ENCODE assay signal across 8 mouse cellular contexts in the genomic region with DNA sequence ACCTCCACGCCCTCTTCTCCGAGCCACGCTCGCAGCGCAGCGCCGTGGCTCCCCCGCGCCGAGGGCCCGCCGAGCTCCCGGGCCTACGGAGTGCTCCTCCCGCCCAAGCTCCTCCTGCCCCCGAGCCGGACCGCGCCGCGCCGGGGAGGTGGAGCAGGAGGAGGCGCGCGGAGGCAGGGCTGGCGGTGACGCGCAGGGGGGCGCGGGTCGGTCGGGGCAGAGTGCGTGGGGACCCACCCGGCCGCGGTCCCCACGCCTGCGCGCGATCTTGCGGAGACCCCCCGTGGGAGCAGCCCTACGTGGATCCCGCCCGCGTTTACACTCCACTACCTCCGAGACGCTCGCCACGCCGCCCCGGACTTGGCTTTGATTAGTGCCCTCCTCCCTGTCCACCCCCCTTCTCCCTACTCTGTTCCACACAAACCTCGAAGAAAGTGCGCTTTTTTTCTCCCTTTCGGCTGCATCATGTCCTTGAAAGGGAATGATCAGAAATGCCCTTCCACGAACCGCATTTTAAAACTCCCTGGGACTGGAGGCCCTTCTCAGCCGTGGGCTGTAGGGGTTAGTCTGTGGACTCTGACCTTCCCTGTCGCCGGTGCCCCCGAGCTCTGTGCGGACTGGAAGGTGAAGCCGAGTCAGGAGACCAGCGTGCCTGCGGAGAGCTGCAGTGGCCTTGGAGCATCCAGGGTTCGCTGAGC. TPM values are rescaled to one million over a fixed set of nuclear protein-coding genes. Genes with fewer than 3 reads are reported as not detected.
DNase-seq lines count a peak whose midpoint lies in the region; ATAC-seq and TF ChIP-seq lines count a peak whose summit lies in the region.

A gene (minus strand): TSS at position 623 of the 698 bp plus-strand sequence.

- TF ChIP-seq POLR2A in liver, adult 2 months (IDR thresholded peaks at IDR 0.05; ENCODE audit: extremely low read depth, insufficient read depth, low read length), result 0 out of 2 replicates have a peak, but pooled peaks have one; percentile 25

- H3K27ac ChIP-seq in layer of hippocampus, adult 2 months, result peak within 1 kb of the TSS; percentile 43; the same call in 1 of the 2 replicates
- H3K27ac ChIP-seq in intestine, postnatal 0 days (ENCODE audit: low read depth, low read length), result peak within 1 kb of the TSS; percentile 46
- H3K27ac ChIP-seq in liver, adult 2 months (replicated peaks; ENCODE audit: insufficient read depth, low read depth, low read length), result peak within 1 kb of the TSS; percentile 39; the same call in 1 of the 2 replicates
- H3K27ac ChIP-seq in neural tube, embryonic 11.5 days (ENCODE audit: low read depth, low read length), result no peak within 1 kb of the TSS

- WGBS in intestine, postnatal 0 days, result under 1% methylated on average over 64 of the region's 66 CpGs
- 1% methylated on average over 57 of the region's 66 CpGs for WGBS in liver, adult 2 months
- under 1% methylated on average over 41 of the region's 66 CpGs for WGBS in neural tube, embryonic 11.5 days

- H3K9ac ChIP-seq in intestine, postnatal 0 days (ENCODE audit: low read depth, low read length), result peak within 1 kb of the TSS; percentile 66
- peak within 1 kb of the TSS; percentile 85 for H3K9ac ChIP-seq in liver, adult 2 months (ENCODE audit: low read depth, low read length)
- H3K9ac ChIP-seq in neural tube, embryonic 11.5 days (ENCODE audit: low read length), result peak within 1 kb of the TSS; percentile 85

- no peaks in the 10 kb centered on the region for H3K79me2 ChIP-seq in liver, adult 2 months (ENCODE audit: control insufficient read depth, insufficient read depth, low read length)

- H3K4me3 ChIP-seq in layer of hippocampus, adult 2 months, result peak within 1 kb of the TSS; percentile 63
- H3K4me3 ChIP-seq in intestine, postnatal 0 days (ENCODE audit: low read depth, low read length), result peak within 1 kb of the TSS; percentile 82
- H3K4me3 ChIP-seq in liver, adult 2 months (ENCODE audit: insufficient read depth, low read depth, low read length), result peak within 1 kb of the TSS; percentile 86
- peak within 1 kb of the TSS; percentile 76 for H3K4me3 ChIP-seq in neural tube, embryonic 11.5 days (ENCODE audit: low read depth, low read length)

- DNase-seq in layer of hippocampus, adult 2 months (ENCODE audit: low spot score in 2 of 2), result peak; percentile 8 to 11
- no peak for DNase-seq in layer of hippocampus, adult 9-11 months
- peak; percentile 82 for DNase-seq in embryo, embryonic 11 days
- DNase-seq in liver, adult 2 months (ENCODE audit: extremely low read depth, low read depth, low spot score), result peak; percentile 53
- peak; percentile 77 for DNase-seq in neural tube, embryonic 11.5 days (ENCODE audit: low spot score)
- peak; percentile 48 for DNase-seq in urinary bladder, postnatal 25 days (ENCODE audit: low spot score)

- TF ChIP-seq CTCF in layer of hippocampus, adult 2 months (conservative IDR thresholded peaks at IDR 0.05), result no peak
- no peak for TF ChIP-seq CTCF in intestine, postnatal 0 days (IDR thresholded peaks at IDR 0.05; ENCODE audit: low read depth)
- no peak for TF ChIP-seq CTCF in liver, adult 2 months (IDR thresholded peaks at IDR 0.05; ENCODE audit: low read depth, low read length)

- H3K4me1 ChIP-seq in intestine, postnatal 0 days (replicated peaks; ENCODE audit: control insufficient read depth, insufficient read depth, low read length), result no peaks in the 10 kb centered on the region; the same call in 1 of the 2 replicates
- H3K4me1 ChIP-seq in liver, adult 2 months (ENCODE audit: control insufficient read depth, insufficient read depth, low read length), result no peaks in the 10 kb centered on the region
- H3K4me1 ChIP-seq in neural tube, embryonic 11.5 days (ENCODE audit: control insufficient read depth, insufficient read depth, low read length), result no peaks in the 10 kb centered on the region

- ATAC-seq in granulocyte monocyte progenitor cell, adult 5-6 weeks (replicated peaks; ENCODE audit: poor library complexity, severe bottlenecking), result peak; percentile 65
- ATAC-seq in intestine, postnatal 0 days, result peak; percentile 91
- peak; percentile 87 for ATAC-seq in neural tube, embryonic 11.5 days (ENCODE audit: insufficient read depth, low FRiP score, low TSS enrichment)

- peak within 1 kb of the TSS; percentile 95 for H3K4me2 ChIP-seq in intestine, postnatal 0 days (replicated peaks; ENCODE audit: low read depth)
- H3K4me2 ChIP-seq in neural tube, embryonic 11.5 days (ENCODE audit: low read depth), result peak within 1 kb of the TSS; percentile 77

- H3K9me3 ChIP-seq in intestine, postnatal 0 days (ENCODE audit: control insufficient read depth), result no peaks in the 10 kb centered on the region
- H3K9me3 ChIP-seq in neural tube, embryonic 11.5 days (ENCODE audit: control insufficient read depth, low read length), result no peaks in the 10 kb centered on the region

- H3K36me3 ChIP-seq in intestine, postnatal 0 days (ENCODE audit: control insufficient read depth, insufficient read depth), result no peaks in the 10 kb centered on the region
- no peaks in the 10 kb centered on the region for H3K36me3 ChIP-seq in liver, adult 2 months (ENCODE audit: control insufficient read depth, insufficient read depth, low read length)
- no peaks in the 10 kb centered on the region for H3K36me3 ChIP-seq in neural tube, embryonic 11.5 days (ENCODE audit: control insufficient read depth, insufficient read depth, low read length)

- no peaks in the 10 kb centered on the region for H3K27me3 ChIP-seq in intestine, postnatal 0 days (replicated peaks; ENCODE audit: control insufficient read depth, insufficient read depth, low read length)
- H3K27me3 ChIP-seq in liver, adult 2 months (ENCODE audit: control insufficient read depth, insufficient read depth, low read length), result no peaks in the 10 kb centered on the region
- 0 out of 2 replicates have a peak, but pooled peaks cover 3% of the 10 kb centered on the region for H3K27me3 ChIP-seq in neural tube, embryonic 11.5 days (ENCODE audit: control insufficient read depth, insufficient read depth, low read length)

RNA-seq across cellular contexts. Expression of the gene that starts here (rescaled TPM):
- 1 to 10 TPM; 5.3 to 7.1 TPM for total RNA-seq in layer of hippocampus, adult 2 months (2021)
- total RNA-seq in granulocyte monocyte progenitor cell, adult 5-6 weeks (2014; fragmentation: Nextera tagmentation), result not detected in 2 replicates
- not detected in 2 replicates for total RNA-seq in granulocyte monocyte progenitor cell, adult 5-6 weeks (2017)
- 6.5 and 6.9 TPM in 2 replicates for polyA plus RNA-seq in intestine, postnatal 0 days (2015; fragmentation: Nextera tagmentation; extraction: Ambion mirVana)
- 6.2 and 9.0 TPM in 2 replicates for total RNA-seq in liver, adult 2 months (2014; rRNA removed)
- 3.9 and 4.1 TPM in 2 replicates for polyA plus RNA-seq in liver, adult 2 months (2012; rRNA removed)
- 6.8 and 7.4 TPM in 2 replicates for polyA plus RNA-seq in neural tube, embryonic 11.5 days (2014; fragmentation: Nextera tagmentation; extraction: Ambion mirVana)

Comparison
In these comparisons a context has a peak if more than half of its experiments do, and no peak if none do; other contexts are left out.
1. Peak in ATAC-seq in granulocyte monocyte progenitor cell, adult 5-6 weeks; RNA of the gene not detected or under 1 TPM.